Mouse (Mus musculus) lung, postnatal 25 days (tissue): ENCODE measurements at regions not wholly inside any gene's neighbourhood (a gene's known extent, or its start where the extent isn't known, plus 50 kb on each side); places are given as distances from the start of the nearest gene placed in this dataset.
A peak's percentile ranks its signal among the peaks of the same experiment; 100 is the strongest.

Experiments
- DNase-seq: peaks from one replicate; pipeline ENCODE4 v3.0.0; 2022; ENCODE audit warnings: low spot score

DNA sequence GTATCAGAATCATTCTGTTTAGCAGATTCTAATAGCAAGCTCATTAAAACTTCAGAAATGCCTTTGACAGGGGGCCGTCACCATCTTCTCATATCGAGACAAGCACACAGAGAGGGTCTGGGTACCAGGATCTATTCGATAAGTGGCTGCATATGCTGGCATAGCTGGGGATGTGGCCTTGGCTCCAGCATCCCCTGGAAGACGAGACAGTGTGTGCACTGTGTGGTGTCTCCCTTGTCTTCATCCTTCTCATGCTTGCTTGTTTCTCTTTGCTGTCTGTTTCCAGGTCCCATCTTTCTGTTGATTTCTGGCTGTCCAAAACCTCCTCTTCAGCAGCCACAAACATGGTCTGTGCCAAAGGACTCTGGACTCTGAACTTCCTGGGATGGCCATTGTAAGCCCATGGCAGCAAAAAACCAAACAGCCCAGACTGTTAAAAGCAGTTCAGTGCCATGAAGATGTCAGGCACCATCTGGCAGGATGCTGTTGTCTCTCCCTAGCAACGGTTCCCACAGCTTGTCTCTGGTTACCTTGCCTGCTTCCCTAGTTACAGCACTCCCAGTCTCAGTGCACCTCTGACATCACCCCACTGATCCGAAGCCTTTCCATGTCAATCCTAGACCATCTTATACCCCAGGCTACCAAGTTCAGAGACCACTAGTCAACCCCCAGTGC, 56.5 kb downstream of the Kctd12 start:
- no peak for DNase-seq

- peak; percentile 50 for DNase-seq
These were observed 57.8 kb downstream of the Kctd12 start for GRCm38 (mm10) chr14:102924674-102925073.

DNA sequence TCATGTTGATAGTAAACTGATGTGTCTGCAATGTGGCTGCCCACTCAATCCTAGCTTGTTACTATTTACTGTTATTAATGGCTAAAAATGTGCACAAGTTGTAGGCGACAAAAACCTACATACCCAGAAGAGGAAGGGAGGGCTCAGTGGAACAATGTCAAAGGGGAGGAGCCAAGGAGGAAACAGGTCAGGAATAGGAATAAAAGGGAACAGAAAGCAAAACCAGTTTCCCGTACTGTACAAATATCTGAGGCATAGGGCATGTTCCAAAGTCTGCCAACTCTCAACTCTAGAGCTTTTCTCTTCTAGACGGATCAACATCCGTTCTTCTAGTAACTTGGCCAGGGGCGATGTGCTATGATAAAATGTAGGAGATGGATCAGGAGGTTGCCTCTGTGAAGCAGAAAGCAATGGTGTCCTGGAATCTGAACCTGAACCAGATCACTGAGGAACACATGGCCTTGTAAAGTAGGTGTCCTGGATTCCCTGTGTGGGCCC, 59.9 kb downstream of the Kctd12 start:
- DNase-seq = peak; percentile 31

DNA sequence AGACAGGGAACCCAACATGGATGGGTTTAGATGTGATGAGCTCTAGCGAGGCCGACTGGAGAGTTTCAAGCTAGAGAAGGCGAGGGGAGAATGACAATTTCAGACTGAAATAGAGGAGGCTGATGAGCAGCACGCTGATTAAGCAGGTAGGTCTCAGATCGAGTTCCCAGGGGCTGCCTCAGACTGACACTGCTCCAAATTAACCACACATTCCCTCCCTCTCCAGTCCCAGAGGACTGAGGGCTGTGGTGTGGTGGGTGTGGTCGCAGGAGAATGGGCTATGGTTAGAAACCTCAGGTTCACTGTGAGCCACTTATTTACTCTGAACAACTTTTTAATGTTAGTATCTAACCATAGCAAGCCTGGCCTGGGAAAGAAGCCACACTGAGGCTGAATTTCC, 62.0 kb downstream of the Kctd12 start:
- DNase-seq = no peak

DNA sequence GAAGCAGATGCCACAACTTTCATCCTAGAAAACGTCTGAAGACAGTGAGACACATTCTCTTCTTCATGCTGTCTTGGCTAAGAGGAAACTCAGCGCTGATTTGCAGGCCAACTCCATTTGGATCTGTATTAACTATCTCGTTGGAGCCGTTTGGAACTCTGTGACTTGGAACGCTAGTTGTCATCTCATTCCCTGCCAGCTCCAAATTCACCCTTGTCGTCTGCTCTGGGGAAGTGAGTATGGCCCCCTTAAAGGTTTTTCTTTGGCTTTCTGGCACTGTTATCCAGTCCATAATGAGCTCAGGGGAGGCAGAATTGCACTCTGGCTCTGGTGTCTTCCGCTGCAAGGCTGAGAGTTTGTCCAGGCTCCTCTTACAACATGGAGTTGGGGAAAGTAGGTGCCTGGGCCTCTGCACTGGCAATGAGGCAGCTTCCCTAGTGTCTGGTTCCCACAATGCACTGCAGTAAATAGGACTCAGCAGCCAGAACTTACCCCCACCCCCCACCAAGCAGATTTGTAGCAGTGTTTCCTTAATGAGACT, 63.1 kb downstream of the Kctd12 start:
- no peak for DNase-seq

DNA sequence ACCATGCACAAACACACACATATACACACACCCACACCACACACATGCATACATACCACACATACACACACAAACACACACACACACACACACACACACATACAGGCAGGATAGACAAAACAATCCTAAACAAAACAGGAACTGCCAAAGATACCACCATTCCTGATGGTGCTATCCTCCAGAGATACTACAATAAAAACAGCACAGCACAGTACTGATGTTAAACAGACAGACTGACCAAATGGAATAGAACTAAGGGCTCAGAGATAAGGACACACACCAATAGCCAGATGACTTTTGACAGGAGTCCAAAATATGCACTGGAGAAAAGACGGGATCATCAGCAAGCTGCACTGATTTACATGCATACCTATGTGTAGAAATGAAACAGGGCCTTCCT, 64.5 kb downstream of the Kctd12 start:
- no peak for DNase-seq

GRCm38 (mm10) chr14:102915918-102916317, 66.5 kb downstream of the Kctd12 start:
- DNase-seq = no peak

DNA sequence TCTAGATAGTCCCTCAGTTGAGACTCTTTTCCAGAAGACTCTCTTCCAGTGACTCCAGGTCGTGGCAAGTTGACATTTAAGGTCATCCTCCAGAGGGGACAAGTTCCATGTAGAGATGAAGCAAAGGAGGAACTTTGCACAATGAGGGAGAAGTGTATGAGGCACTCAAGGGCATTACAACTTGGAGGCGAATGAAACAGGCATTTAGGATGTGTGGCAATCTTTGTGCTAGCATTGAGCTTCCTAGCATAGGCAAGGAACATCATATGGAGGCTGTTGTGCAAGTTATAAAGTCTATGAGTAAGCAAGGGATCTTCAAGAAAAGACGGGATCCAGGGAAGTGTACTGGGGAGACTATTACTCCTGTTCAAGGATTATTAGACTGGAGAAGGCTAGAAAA, 70.9 kb downstream of the Kctd12 start:
- no peak for DNase-seq

DNA sequence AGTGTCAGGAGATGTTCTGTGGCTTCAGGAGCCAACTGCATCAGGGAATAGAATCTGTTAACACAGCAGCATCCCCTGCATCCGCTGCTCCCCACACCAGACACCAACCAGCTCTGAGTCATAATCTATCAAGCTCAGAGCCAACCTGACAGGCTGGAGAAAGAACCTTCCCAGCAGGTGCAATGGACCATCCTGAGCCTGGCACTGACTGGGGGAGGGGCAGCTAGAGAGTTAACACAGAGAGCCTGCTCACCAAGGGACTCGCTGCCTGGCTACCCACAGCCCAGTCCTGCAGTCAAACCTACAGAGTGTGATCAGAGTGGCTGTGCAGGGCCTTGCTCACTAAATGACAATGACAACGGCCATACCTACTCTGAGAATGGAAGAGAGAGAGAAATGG, 73.4 kb downstream of the Kctd12 start:
- DNase-seq = no peak

DNA sequence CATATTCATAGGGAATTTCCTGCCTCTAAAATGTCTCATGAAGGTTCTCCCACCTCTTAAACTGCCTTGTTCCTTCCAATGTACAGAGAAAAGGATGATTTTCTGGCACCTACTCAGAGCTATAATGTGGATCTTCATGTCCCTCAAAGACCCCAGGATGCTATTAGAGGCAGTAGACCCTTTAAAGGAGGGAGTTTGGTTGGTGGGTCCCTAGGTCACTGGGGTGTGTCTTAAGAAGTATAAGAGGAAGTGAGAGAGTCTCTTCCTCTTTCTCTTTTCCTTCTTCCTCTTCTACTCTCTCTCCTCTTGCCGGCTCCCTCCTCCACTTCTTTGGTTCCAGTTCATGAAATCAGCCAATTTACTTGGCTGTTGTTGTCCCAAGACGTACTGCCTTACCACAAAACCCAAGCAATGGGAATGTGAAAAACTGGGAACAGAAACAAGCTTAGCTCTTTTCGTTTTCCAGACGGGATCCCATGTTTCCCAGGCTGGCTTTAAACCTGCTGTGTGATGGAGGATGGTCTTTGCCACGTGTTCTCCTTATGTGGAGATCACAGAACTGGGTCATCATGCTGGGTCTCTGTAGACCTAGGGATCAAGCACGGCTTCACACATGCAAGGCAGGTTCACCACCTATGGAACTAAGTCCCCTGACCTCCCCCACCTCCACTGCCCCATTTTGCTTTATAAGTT, 74.9 kb downstream of the Kctd12 start:
- DNase-seq = no peak

DNA sequence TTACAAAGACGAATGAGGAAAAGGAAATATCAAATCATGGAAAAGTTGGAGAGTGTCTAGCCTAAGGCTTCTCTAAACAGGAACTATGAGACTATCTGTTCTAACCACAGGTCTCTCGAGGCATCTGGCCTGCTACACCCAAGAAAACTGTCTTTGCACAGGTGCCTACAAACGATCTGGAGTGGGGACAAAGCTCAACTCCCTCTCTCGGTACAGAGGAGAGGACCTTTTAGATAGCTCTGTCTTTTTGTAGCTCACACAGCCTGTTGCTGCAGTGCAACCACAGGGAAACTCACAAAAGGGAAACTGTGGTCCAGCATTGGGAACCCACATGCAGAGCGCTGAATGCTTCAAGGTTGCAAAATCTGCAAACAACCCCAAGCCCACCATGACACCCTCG, 75.6 kb downstream of the Kctd12 start:
- DNase-seq = no peak

- no peak for DNase-seq
These were observed 76.2 kb downstream of the Kctd12 start for GRCm38 (mm10) chr14:102906286-102906685.

DNA sequence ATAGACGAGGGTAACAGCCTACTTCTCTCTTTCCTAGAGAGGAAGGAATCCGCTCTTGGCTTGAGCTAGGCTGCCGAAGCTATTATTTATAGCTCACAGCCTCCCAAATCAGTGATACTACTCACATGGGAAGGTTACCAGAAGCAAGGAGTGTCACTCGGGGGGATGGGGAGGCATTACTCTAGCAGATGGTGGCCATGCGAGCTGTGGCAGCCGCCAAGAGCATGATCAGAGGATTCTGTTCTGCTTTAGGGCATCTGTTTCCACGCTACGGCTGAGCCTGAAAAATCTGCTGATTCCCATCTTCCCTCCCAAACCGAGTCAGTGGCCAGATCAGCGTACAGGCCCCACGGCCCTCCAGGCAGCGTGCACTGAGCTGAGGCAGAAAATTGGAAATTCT, 79.5 kb downstream of the Kctd12 start:
- DNase-seq = no peak

GRCm38 (mm10) chr14:102902236-102902635, 80.2 kb downstream of the Kctd12 start:
- no peak for DNase-seq

- peak; percentile 52 for DNase-seq
These were observed 84.0 kb downstream of the Kctd12 start for GRCm38 (mm10) chr14:102898445-102898844.

- DNase-seq = no peak
These were observed 85.4 kb downstream of the Kctd12 start for GRCm38 (mm10) chr14:102897039-102897438.

GRCm38 (mm10) chr14:102896527-102896926, 85.9 kb downstream of the Kctd12 start:
- DNase-seq = no peak

DNA sequence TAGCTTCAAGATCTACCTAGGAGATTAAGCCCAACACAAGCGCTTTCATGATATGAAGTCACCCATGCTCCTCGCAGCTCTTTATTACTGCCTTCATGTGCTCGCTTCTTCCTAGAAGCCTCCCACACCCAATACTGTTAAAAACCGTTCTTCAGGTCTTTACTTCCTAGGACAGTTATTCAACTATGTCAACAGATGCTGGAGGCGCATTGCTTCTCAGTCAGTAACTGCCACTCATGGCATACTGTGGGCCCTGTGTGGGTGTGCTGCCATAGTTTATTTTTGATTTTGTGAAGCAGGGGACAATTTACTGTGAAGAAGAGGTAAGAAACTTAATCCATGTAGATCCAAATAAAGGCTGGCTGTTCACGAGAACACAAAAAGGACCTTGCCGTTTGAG, 89.2 kb downstream of the Kctd12 start:
- DNase-seq = no peak

- no peak for DNase-seq
These were observed 90.9 kb downstream of the Kctd12 start for GRCm38 (mm10) chr14:102891552-102891951.

DNA sequence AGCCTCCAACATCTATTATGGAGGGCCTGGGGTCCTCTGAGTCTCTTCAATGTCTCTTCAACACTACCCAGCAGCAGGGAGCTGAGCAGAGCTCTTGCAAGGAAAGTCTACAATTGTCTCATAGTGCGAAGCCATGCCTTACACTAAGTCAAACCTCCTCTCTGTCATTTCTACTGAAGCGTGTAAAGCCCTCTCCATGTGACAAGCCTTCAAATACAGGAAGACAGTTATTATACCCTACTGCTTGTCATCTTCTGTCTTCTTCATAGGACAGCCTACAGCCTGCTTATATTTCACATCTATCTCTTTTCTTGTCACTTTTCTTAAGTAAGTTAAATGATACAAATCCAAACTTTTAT, 97.2 kb downstream of the Kctd12 start:
- DNase-seq = no peak

GRCm38 (mm10) chr14:102884539-102885239, 97.7 kb downstream of the Kctd12 start:
- DNase-seq = no peak

- peak; percentile 68 for DNase-seq
These were observed 98.9 kb downstream of the Kctd12 start for GRCm38 (mm10) chr14:102883344-102884122.
